Mouse (Mus musculus) adrenal gland, adult (tissue): Measurements from ENCODE around the gene Abhd11.
A peak's percentile ranks its signal among the peaks of the same experiment; 100 is the strongest.

ENCODE experiments used
- DNase-seq, 2 experiments: peaks; one replicate each; pipeline ENCODE4 v3.0.0; 2022 to 2023; ENCODE audit warnings: low spot score in 1 of 2; ENCODE audit not compliant: inconsistent age in 2 of 2

The Abhd11 gene

GRCm38 (mm10) chr5:134985633-134986297, 23.2 kb upstream of the Abhd11 start, which contains the start of gene Cldn3:
Gene Cldn3, plus strand, starts transcription at chr5:134986214.
- DNase-seq: peak in 1 of 2 experiments; percentile 59

- no peak for DNase-seq
Observed at GRCm38 (mm10) chr5:134986298-134987268, 22.4 kb upstream of the Abhd11 start.

GRCm38 (mm10) chr5:134989166-134989565, 19.8 kb upstream of the Abhd11 start:
- no peak for DNase-seq

GRCm38 (mm10) chr5:134989741-134990140, 19.2 kb upstream of the Abhd11 start:
- DNase-seq: no peak

GRCm38 (mm10) chr5:134992566-134992965, 16.4 kb upstream of the Abhd11 start:
- DNase-seq: peak in 1 of 2 experiments; percentile 74

GRCm38 (mm10) chr5:134998359-134998758, 10.6 kb upstream of the Abhd11 start:
- DNase-seq: no peak

- no peak for DNase-seq
Observed at GRCm38 (mm10) chr5:134999797-135000196, 9.2 kb upstream of the Abhd11 start.

GRCm38 (mm10) chr5:135000751-135001150, 8.2 kb upstream of the Abhd11 start:
- DNase-seq: no peak

- DNase-seq: no peak
Observed at GRCm38 (mm10) chr5:135001309-135001708, 7.6 kb upstream of the Abhd11 start.

- DNase-seq: no peak
Observed at GRCm38 (mm10) chr5:135002151-135002550, 6.8 kb upstream of the Abhd11 start.

- peak; percentile 55 to 60 for DNase-seq
Observed at GRCm38 (mm10) chr5:135007802-135008571, 965 bp upstream of the Abhd11 start.

- DNase-seq: peak; percentile 94 to 99
Observed at GRCm38 (mm10) chr5:135009590-135010319, 803 bp downstream of the Abhd11 start.

GRCm38 (mm10) chr5:135010320-135010709, 1.4 kb downstream of the Abhd11 start:
- DNase-seq: no peak

- peak in 1 of 2 experiments; percentile 54 for DNase-seq
Observed at GRCm38 (mm10) chr5:135010841-135011743, 2.1 kb downstream of the Abhd11 start.

- peak in 1 of 2 experiments; percentile 48 for DNase-seq
Observed at GRCm38 (mm10) chr5:135011809-135012613, 3.1 kb downstream of the Abhd11 start.

GRCm38 (mm10) chr5:135012671-135013441, 3.9 kb downstream of the Abhd11 start:
- peak; percentile 77 to 93 for DNase-seq

- peak; percentile 86 to 96 for DNase-seq
Observed at GRCm38 (mm10) chr5:135015497-135015896, 6.5 kb downstream of the Abhd11 start.
